ENCODE assay signal across 10 mouse cellular contexts in genomic region chr11:89145281-89145945, GRCm38 (mm10).
DNase-seq lines count a peak whose midpoint lies in the region; ATAC-seq and TF ChIP-seq lines count a peak whose summit lies in the region.
"Had no signal": no experiment of that assay in that cellular context is flagged by ENCODE, and none has a peak within 500 bp of the region (broad histone marks: within the 10 kb centered on the region; RNA-seq: fewer than 3 reads in every experiment).

No protein-coding gene starts in this region.

- no peaks in the 10 kb centered on the region for H3K27me3 ChIP-seq in heart, embryonic 13.5 days (replicated peaks)
- H3K27me3 ChIP-seq in heart, adult 2 months (ENCODE audit: control insufficient read depth, insufficient read depth, low read length), result no peaks in the 10 kb centered on the region
- H3K27me3 ChIP-seq in lung, embryonic 14.5 days (ENCODE audit: insufficient read depth, low read length), result no peaks in the 10 kb centered on the region
- H3K27me3 ChIP-seq in forebrain, embryonic 10.5 days (ENCODE audit: poor library complexity, severe bottlenecking), result no peaks in the 10 kb centered on the region

- 33% methylated on average over 19 of the region's 19 CpGs for WGBS in heart, embryonic 13.5 days
- WGBS in heart, adult 2 months, result 35% methylated on average over 19 of the region's 19 CpGs
- 37% methylated on average over 19 of the region's 19 CpGs for WGBS in lung, embryonic 14.5 days
- 82% methylated on average over 19 of the region's 19 CpGs for WGBS in forebrain, embryonic 10.5 days

- peak overlapping the region; percentile 50; the same call in 1 of the 2 replicates for H3K9ac ChIP-seq in heart, embryonic 13.5 days
- no peak overlapping the region for H3K9ac ChIP-seq in heart, adult 2 months (ENCODE audit: low read depth, low read length)
- no peak overlapping the region for H3K9ac ChIP-seq in lung, embryonic 14.5 days

- no peak for TF ChIP-seq POLR2A in heart, adult 2 months (IDR thresholded peaks at IDR 0.05; ENCODE audit: insufficient read depth, low read depth, low read length)

- H3K36me3 ChIP-seq in heart, embryonic 13.5 days, result no peaks in the 10 kb centered on the region
- no peaks in the 10 kb centered on the region for H3K36me3 ChIP-seq in heart, adult 2 months (ENCODE audit: control insufficient read depth, insufficient read depth, low read length)
- H3K36me3 ChIP-seq in lung, embryonic 14.5 days (ENCODE audit: insufficient read depth), result no peaks in the 10 kb centered on the region
- no peaks in the 10 kb centered on the region for H3K36me3 ChIP-seq in forebrain, embryonic 10.5 days (replicated peaks)

- no peak for TF ChIP-seq EP300 in heart, adult 2 months (IDR thresholded peaks at IDR 0.05; ENCODE audit: insufficient read depth, low read depth, low read length)

- no peak for TF ChIP-seq CTCF in heart, adult 2 months (IDR thresholded peaks at IDR 0.05)
- no peak for TF ChIP-seq CTCF in lung, embryonic 14.5 days (IDR thresholded peaks at IDR 0.05; ENCODE audit: low read depth)

- DNase-seq in heart, adult 2 months, result no peak
- DNase-seq in lung, embryonic 14.5 days, result peak; percentile 46
- DNase-seq in lung, postnatal 4 days, result no peak
- DNase-seq in ZHBTc4 (ENCODE audit: low read depth, low spot score), result peak; percentile 32
- no peak for DNase-seq in forebrain, embryonic 10.5 days (ENCODE audit: extremely low spot score, low spot score)
- DNase-seq in left cerebral cortex, postnatal 36 days (ENCODE audit: low spot score in 2 of 2), result no peak
- DNase-seq: cerebellum, adult 11 months; lung, adult 18-20 months had no signal

- no peaks in the 10 kb centered on the region for H3K79me2 ChIP-seq in heart, adult 2 months (replicated peaks; ENCODE audit: control insufficient read depth, insufficient read depth, low read length)

- 0 out of 2 replicates have a peak overlapping the region, but pooled peaks have one; percentile 4 for H3K4me3 ChIP-seq in heart, embryonic 13.5 days
- no peak overlapping the region for H3K4me3 ChIP-seq in heart, adult 2 months
- no peak overlapping the region for H3K4me3 ChIP-seq in lung, embryonic 14.5 days (ENCODE audit: low read depth, low read length)
- no peak overlapping the region for H3K4me3 ChIP-seq in forebrain, embryonic 10.5 days

- H3K4me1 ChIP-seq in heart, embryonic 13.5 days, result peaks cover 13% of the 10 kb centered on the region
- H3K4me1 ChIP-seq in heart, adult 2 months (ENCODE audit: control insufficient read depth, insufficient read depth, low read length), result 0 out of 2 replicates have a peak, but pooled peaks cover 5% of the 10 kb centered on the region
- peaks cover 3% of the 10 kb centered on the region; the same call in 1 of the 2 replicates for H3K4me1 ChIP-seq in lung, embryonic 14.5 days (ENCODE audit: insufficient read depth)
- H3K4me1 ChIP-seq in forebrain, embryonic 10.5 days, result peaks cover 8% of the 10 kb centered on the region

- H3K4me2 ChIP-seq in heart, embryonic 13.5 days, result peak overlapping the region; percentile 49
- peak overlapping the region; percentile 38 for H3K4me2 ChIP-seq in lung, embryonic 14.5 days

- peak; percentile 34; the same call in 1 of the 2 replicates for ATAC-seq in heart, embryonic 13.5 days (ENCODE audit: extremely low read depth, insufficient number of reproducible peaks, low FRiP score, low TSS enrichment)
- peak; percentile 60 for ATAC-seq in lung, embryonic 14.5 days (ENCODE audit: insufficient read depth)
- peak; percentile 46 for ATAC-seq in megakaryocyte progenitor cell, adult 5-6 weeks (replicated peaks; ENCODE audit: poor library complexity)

- H3K9me3 ChIP-seq in heart, embryonic 13.5 days, result no peaks in the 10 kb centered on the region
- H3K9me3 ChIP-seq in lung, embryonic 14.5 days (ENCODE audit: low read depth, low read length), result no peaks in the 10 kb centered on the region
- H3K9me3 ChIP-seq in forebrain, embryonic 10.5 days, result no peaks in the 10 kb centered on the region

- peak overlapping the region; percentile 38; the same call in 1 of the 2 replicates for H3K27ac ChIP-seq in heart, embryonic 13.5 days (replicated peaks)
- no peak overlapping the region for H3K27ac ChIP-seq in heart, adult 2 months
- H3K27ac ChIP-seq in lung, embryonic 14.5 days (ENCODE audit: low read depth), result no peak overlapping the region
- no peak overlapping the region for H3K27ac ChIP-seq in forebrain, embryonic 10.5 days

- intact Hi-C loops in heart, adult 2 months (cut with DNase I), result no loop called here
- intact Hi-C loops in left cerebral cortex, postnatal 36 days (cut with DNase I), result no loop called here

Comparison
In these comparisons a context has a peak if more than half of its experiments do, and no peak if none do; other contexts are left out.
1. DNase-seq: peak in lung, embryonic 14.5 days (single experiment) and ZHBTc4 (single experiment); none in heart, adult 2 months (0 of 2), lung, postnatal 4 days (0 of 2), forebrain, embryonic 10.5 days (single experiment) and left cerebral cortex, postnatal 36 days (0 of 2).
2. Peak in every context shown above with its lines, with median percentiles within 50 percentile points of each other: ATAC-seq.